Mouse (Mus musculus) forelimb bud, embryonic 11.5 days (tissue): ENCODE data around the gene Lipc.

ENCODE experiments used
- DNase-seq: peaks from one replicate; pipeline ENCODE4 v3.0.0-alpha.2; 2012; ENCODE audit warnings: low read depth, low spot score

Gene Lipc

DNA sequence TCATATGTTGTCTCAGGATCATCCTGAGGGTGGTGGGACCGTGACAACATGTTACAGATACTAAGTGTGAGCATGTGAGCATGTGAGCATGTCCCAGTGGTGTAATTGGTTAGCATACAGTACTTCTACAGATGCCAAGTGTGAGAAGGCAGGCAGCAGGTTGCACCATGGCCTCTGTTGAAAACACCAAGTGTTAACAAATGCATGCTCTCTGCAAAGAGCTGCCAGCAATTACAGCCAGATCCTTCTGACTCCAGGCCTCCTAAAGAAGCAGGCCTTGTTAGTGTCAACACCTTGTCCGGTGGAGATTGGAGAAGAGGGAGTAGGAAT lies 36.7 kb downstream of the Lipc start:
- no peak for DNase-seq

DNA sequence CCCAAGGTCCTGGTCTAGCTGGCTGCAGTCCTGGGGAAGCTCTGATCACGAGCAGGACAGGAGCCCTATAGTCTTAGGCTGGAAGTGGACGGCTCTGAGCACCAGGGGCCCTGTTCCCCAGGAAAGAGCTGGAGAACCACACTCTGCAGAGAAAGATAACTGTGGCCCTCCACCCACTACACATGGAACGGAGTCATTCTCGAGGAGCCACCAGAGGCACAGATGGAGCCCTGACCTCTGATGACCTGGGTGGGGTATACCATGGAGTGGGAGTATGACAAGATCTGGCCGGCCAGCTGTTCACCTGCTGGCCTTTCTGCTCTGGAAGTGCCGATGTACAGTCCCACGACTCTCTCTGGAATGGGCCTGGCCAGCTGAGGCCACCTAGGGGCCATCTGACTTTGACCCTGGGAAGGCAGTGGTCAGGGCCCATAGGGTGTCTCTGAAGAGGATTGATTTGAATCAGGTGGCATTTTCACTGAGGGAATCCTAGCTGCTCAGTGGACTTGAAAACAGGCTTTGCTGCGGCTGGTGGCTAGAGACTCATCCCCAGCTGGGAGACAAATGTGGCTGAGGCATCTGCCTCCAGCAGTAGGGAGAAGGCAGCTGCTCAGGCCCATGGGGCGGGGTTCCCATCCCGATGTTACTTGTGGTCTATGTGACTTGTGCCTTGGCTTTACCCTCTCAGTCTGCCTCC lies 37.2 kb downstream of the Lipc start:
- no peak for DNase-seq

DNA sequence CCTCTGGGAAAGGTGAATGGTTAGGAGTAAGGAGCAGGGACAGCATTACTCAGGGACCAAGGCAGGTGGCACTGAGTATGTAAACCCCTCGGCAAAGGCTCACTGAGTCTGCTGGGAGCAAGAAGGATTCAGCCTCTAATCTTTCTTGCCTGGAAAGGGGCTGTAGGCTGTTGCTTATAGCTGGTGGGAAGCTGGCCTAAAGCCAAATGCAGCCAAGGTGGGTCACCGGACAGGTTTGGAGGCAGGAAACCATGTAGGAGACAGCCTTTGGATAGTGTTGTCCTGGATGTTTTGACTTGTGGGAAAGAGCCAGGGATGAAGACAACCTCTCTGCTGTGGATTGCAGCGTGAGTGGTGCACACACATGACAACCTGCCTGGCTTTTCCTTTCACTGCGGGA lies 40.9 kb downstream of the Lipc start:
- DNase-seq = no peak

DNA sequence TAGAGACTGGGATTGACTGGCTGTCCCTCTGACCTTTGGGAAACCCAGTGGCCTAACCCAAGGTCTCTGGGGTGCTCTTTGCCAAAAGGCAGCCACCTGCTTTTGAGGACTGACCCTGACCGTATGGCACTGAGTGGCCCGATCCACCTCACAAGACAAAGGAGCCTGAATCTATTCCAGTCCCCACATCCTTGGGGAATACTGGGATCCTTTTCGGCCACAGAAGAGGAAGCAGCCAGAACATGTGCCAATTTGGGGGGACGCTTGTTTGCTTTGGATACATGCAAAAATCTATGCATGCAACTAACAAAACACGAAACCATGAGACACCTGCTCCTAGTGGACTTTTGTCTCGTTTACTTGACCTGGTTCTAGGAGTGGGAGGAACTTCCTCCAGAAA lies 41.7 kb downstream of the Lipc start:
- DNase-seq = no peak

DNA sequence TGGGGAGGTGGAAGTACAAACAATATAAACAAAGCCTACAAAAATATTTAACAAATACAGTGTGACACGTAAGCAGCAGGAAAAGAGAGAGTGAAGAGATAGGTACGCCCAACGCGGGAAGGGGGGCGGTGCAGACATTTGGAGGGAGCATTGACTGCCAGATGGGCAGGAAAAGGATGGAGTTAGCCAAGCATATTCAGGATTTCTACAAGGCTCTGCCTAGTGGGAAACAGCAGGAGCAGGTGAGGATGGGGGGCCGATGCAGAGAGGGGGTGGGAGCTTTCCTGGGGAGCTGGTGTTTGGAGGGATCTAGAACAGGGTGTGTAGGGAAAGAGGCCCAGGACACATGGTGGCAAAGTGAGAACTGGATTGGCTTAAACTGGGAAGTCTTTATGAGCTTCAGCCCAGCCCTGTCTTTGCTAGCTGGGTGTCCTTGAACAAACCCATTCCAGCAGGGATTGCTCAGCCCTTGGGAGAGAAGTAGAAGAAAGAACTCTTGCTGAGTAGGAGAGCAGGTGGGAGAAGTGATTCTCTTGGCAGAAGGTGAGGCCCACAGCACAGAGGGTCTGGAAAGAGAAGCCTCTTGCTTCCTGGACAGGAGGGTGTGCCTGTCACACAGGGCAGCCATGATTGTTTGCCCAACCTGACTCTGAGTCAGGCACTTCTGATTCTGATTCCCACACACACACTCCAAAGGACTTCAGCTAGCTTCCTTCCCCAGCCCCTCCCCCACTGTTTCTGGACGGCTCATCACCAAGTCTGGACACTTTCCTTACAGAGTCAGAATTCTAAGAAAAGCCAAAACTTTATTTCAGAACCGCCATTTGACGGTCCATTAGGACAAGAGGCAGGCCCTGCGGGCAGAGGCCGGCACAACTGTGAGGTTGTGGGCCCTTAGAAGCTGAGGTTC lies 49.0 kb downstream of the Lipc start:
- DNase-seq = no peak

DNA sequence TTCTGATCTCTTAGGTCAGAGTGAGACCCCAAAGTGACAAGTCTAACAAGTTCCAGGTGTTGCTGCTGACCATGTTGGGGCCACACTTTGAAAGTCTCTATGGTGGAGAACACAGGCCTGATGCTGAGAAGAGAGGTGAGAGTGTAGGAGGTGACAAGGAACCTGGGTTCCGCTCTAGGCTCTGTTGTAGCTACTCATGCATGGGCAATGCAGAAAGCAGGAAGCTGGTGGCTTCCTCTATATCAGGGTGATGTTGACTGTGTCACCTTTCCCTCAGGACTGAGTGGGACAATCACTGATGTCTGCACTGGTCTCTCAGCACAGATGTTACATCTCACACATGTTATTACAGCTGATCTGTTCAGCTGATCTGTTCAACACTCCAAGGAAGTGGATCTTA lies 57.8 kb downstream of the Lipc start:
- DNase-seq = no peak

DNA sequence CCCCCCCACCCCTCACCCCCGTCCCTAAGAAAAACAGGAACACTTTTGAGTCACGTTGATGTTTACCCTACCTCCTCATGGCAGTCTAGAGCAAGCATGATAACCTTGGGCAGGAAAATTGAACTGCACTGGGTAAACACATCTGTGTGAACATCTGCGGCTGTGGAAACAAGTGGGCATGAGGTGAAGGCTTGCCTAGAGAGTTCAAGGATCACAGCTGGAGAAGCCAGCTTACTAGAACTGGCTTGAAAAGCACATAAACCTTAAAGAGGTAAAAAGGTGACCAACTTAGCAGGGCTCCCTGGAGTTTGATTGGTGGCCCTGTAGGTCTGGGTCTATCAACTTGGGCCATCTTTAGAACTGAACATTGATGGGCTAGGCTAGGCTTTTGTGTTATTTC lies 58.5 kb downstream of the Lipc start:
- DNase-seq = no peak

DNA sequence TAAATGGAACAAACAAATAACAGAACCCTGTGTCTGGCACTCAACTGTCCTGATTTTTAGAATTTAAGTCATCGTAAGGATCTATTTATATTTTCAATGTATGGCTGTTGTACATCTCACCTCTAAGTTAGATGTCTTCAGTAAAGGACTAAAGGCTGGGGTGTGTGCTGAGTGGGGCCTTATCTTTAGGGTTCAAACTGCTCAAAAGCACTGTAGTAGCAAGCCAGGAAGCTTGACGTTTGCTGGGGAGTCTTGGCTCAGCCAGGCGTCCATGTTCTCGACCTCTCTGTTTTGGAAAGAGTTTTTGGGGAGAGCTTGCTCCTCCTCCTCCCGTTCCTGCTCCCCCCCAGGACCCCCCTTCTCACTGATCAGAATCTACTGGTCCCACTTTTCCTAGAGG lies 59.4 kb downstream of the Lipc start:
- no peak for DNase-seq

DNA sequence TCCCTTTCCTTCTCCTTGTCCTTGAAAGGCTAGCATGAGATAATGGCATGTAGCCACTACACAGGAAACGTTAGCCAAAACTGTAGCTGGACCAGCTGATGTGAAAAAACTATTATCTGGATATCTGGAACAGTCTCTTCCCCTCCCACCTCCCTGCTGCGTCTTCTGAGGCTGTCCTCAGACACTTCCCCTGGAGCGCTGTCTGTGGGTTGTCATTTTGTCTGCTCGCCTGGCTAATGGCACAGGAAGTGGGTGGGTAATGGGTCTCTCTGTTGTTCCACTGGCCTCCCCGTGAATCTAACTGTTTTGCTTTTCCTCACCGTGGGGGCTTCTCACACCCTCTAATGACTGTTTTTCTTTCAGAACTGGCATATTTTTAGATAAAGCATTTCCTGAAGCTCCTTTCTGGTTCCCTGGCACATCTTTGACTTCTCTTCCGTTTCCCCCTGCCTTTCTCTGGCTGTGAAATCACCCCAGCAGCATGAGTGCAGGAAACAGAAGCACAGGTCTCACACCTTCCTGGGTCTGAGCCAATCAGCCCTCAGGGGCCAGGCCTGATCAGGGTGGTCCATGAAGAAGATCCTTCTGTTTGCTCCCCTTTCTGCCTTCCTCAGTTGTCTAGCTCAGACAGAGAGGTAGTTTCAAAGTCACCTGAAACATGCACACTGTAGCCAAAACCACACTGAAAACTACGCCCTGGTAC lies 60.4 kb downstream of the Lipc start:
- DNase-seq = no peak

DNA sequence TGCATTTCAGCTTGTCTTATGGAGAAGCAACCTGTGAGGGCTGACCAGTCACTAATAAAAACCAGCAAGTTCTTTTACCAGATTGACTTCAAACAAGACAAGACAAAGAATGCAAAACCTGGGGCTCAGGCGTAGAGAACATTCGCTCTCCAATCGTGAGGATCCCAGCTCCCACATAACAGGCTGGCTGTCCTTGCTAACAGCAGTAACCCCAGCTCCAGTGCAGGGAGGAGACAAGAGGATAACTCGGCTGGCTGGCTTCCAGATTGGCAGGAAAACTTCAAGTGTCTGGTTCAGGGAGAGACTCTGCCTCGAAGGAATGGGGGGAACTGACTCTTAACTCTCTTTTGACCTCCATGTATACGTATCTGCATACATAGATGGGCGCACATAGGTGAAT lies 61.3 kb downstream of the Lipc start:
- no peak for DNase-seq

DNA sequence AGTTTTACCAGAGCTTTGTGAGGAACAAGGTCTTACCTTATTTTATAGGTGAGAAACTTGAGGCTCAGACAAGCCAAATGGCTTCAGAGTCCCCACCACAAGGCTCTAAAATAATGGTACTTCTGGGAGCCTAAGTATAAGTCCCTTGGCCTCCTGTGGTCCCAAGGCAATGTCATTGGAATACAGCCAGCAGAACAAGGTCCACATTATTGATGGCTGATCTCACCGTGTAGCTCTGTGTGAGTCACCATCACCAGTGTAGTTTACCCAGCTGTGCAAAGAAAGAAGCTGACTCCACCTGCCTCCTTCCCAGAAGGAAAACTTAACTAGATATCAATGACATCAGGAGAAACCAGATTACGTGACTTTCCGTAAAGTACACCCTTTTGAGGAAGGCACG lies 63.1 kb downstream of the Lipc start:
- no peak for DNase-seq

DNA sequence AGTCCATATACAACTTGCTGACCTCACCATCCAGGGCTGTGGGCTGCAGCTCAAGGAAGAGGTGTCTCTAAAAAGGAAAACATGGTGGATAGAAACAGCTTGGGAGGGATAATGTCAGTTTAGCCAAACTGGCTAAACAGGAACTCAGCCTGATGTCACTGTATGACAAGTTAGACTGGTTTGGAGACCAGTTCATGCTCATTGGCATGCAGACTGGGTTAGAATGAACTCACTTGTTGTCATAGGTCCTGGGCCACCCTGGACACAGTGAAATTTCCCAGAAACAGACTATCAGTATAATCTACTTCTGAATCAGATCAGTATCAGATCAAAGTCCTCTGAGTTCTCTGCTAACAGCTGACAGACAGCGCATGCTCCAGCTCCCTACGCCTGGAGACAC lies 63.5 kb downstream of the Lipc start:
- DNase-seq = no peak

DNA sequence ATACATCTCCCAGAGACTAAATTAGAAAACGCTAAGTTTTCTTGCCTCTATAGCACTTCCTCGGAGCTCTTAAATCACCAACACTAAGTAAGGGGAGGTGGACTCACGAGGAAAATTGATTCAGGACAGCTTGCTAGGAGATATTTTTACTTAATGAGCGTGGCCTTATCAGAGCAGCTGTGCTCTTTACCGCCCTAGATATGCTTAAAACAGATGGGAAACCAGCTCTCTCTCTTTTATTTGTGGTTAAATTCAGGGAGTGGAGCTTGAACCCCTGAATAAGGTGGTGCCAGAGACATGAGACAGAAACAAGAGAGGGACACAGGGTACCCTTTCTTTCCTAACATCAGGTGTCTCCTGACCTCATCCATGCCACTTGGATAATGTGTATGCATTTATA lies 70.0 kb downstream of the Lipc start:
- no peak for DNase-seq

DNA sequence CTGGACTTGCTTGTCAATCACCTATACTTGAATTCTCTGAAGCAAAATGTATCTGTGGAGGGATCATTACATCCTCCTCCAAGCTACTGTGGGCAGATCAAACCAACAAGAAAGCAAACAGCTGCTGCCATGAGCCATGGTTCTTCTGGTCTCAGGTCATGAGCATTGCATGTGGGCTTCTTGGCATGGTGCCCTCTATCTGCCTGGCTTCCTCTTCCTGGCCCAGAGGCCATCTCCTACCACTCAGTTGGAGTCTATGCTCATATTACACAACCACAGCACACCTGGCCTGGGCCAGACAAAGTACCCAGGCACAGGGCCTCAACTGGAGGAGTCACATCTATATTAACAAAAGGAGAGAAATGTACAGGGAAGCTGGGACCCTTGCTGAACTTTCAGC lies 73.2 kb downstream of the Lipc start:
- DNase-seq = no peak

DNA sequence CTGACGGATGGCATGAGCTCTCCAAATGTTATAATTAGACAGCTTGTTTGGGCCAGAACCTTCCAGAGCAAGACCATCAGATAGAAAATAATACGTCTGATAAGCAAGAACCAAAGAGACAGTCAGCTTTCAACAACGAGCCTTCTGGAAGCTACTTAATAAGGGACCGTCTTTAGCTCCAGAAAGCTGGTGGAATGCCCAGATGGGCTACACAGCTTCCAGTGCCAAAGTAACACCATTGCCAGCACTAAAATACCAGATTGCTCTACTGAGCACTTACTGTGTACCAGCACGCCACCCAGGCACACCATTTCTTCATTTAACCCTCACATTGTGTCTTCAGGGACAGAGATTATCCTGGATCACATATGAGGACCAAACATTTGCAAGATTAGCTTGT lies 73.9 kb downstream of the Lipc start:
- DNase-seq = no peak

DNA sequence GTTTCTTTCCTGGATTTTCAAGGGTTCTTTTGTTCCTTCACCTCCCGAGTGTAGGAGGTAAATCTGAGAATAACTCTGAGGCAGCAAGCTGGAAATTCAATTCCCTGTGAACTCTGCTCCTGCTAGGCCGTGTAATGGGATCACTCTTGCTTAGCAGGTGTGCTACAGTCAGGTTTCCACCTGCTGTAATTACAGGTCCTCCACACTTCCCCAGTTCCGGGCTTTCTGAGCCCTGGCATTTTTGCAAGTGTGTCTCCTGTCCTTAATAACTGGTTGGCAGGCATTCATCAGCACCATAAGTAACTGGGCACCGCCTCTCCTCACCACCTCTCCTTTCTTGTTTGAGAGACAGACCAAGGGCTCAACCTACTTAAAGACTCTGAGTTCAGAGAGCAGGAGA lies 76.5 kb downstream of the Lipc start:
- DNase-seq = no peak

DNA sequence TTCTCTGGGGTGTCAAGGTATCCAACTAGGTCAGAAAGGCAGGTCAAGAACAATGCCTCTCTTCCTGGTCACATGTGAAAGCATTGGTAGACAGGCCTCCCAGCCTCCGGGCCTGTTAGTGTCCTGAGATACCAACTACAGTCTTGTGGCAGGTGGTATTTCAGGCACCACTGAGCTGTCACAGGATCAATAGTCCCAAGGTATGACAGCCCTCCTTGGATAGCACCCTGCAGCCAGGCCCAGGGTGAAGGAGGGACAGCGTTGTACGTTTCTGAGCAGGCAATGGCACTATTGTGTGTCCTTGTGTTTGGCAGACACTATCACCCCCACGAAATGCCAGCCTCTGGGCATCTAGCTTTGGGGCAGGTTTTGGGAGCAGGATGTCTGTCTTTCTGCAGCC lies 77.0 kb downstream of the Lipc start:
- DNase-seq = no peak

DNA sequence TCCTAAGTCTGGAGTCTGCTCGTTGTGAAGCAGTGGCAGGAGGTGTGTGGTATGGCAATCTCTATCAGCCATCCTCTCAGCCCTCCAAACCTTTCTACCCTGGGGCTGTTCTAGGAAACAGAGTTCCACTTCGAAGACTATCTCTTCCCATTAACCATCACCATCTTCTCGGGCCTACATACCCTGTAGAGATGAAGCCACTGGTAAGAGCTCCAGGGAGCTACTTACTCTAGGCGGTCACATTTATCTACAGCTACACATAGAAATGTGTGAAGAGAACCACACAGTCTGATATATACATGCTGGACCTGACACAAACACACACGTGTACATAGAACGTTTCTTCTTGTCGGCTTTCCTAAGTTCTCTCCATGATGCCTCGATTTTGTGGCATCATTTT lies 79.4 kb downstream of the Lipc start:
- DNase-seq = no peak

DNA sequence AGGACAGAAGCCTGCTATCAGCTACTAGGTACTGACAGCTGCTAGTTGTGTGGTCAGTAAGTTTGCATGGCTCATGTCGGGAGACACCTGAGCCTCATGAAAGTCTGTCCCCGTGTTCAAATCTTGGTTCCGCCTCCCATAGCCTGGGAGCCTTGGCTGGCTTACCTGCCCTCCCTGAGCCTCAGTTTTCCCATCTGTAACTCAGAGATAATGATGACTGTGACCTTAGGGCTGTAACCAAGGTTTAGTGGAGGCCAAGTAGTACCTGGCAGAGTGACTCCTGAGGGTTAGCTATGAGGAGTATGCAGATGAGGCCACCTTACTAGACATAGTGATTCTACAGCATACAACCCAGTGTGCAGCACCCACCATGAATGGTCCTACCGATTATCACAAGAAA lies 81.7 kb downstream of the Lipc start:
- DNase-seq = no peak

DNA sequence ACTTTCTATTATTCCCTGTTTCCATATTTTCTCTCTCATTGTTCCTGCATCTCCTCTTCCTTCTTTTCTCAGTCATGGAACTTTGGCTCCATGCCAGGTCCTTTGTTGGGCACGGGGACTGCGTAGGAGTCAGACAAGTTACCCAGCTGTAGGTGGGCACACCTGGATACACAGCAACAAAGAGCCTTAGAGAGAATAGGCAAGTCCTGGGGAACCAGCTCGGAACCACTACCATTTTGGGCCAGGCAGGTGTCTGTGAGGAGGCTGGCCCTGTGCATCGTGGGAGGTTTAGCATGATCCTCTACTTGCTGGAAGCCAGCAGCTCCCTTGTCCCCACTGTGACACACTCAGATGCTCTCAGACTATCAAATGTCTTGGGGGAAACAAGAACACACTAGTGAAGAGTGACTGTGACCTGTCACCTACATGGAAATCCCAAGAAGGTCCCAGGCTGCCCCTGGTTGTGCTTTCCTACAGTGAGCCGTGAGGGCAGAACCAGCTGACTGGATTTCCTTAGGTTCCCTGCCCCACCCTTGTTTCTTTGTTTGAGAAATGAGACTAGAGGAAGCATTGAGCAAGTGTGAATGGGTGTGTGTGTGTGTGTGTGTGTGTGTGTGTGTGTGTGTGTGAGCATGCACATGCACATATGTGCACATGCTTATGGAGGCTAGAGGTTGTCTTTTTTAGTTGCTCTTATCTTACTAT lies 82.7 kb downstream of the Lipc start:
- no peak for DNase-seq

DNA sequence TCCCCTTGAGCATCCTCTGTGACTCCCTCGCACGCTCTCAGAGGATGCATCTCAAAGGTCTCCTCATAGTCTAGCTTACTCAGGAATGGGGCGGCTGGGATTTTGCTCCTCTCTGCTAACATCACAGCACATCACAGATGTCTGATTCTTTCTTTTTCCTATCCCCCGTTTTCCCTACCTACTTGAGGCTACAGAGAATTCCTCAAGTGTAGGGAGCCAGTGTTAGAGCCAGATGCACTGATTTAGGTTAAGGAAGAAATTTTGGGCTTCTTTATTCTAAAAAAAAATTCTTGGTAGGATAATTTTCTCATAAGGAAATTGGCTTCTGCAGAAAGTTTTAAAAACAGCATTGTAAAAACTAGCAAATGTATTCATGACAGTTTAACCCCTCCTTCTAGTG lies 84.6 kb downstream of the Lipc start:
- DNase-seq = no peak

DNA sequence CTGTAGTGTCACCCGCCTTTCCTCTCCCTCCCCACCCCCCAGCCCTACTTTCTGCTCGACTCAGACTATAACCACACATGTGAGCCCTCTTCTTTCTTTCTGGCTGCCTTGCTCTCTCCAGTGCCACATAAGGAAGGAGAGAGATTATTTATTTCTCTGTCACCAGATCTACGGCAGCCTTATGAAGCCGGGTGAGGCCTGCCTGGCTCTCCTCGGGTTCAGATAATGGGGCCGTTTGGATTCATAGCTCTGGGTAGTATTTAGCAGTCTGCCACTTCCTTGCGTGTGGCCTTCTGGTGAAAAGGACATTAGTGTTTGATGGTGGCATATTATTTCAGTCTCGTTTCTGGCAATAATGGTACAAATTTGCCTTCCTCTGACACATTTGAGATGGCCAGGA lies 88.0 kb downstream of the Lipc start:
- no peak for DNase-seq
